Mouse (Mus musculus): ENCODE measurements at regions not wholly inside any gene's neighbourhood (a gene's known extent, or its start where the extent isn't known, plus 50 kb on each side); places are given as distances from the start of the nearest gene placed in this dataset.

DNA sequence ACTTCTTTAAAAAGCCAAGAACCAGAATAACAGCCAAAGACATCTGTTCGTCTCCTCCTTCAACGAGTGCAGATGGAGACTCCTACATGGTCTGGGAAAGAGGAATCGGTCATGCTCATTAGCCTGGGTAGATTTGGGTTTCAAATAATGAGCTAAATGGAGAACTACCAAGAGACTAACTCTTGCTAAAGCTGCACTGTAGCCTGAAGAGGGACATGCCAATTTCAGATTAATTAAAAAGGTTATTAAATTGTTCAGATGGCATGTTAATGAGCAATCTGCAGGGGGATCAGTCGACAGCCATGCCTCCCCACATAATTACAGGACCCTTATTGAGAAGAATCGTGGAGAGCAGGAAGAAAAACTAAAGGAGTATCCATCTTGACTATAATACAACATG is 386.1 kb downstream of the Nedd1 start:
- no peak for DNase-seq (ENCODE audit: low spot score)

DNA sequence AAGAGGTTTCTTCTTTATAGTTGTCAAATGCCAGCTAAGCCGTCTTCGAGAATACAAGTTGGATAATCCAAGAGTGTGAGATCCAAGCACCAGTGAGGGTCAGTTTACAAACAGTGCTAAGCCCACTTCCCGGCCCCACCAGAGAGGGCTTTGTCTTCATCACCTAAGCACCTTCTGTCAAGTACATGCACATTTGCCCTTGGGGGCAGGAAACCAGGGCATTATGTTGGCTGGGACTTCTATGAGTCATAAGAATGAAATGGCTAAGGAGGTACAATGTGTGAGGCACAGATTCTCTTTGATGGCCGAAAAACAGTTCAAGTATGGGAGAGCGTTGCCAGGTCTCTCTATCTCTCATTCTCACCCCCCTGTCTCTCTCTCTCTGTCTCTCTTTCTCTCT is 387.1 kb downstream of the Nedd1 start:
- DNase-seq (ENCODE audit: low spot score): no peak

DNA sequence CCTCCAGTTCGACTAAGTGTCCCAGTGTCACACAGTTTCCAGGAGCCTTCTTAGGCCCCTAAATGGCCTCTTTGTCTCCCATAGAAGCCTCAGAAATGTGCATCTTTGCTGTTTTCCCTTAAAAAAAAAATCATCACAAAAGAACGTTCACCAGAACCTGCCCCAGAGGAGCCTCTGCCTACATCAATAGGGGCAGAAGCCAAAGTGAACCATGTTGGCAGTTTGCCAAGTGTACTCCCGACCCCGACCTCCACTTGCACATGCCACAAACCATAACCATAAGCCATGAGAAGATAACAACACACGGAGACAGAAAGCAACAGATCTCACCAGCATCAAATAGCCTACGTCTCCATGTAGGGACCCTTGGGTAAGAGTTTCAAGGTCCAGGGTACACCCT is 388.4 kb downstream of the Nedd1 start:
- no peak for DNase-seq (ENCODE audit: low spot score)

DNA sequence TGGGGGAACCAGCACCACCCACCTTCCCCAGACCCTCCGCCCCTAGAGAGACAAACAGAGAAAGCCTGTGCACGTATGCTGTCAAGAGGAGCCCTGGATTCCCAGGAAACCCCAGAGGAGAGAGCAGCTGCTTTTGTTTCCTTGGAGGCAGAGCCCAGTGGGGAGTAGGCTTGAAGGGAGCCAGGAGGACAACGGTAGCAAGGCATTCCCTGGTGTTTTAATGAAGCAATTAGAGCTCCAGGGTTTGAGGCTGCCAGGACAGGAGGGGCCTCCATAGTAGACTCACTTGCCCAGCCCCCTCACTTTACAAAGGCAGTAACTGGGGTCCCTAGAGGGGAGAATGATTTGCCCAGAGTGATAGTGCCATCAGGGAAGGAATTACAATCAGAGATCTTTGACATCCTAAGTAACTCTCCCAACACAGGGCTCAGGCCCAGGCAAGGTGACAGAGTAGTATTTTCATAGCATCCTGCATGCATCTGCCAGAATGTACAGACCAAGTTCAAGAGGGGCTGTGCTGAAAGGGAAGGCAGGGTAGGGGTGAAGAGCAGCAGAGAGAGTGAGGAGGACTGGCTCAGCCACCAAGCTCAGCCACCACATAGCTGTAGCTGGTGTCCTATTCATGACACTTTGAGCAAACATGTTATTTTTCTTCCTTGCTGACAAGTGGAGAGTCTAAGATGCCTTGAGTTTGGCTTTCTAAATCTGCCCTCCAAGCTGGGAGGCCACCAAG is 389.0 kb downstream of the Nedd1 start:
- no peak for DNase-seq (ENCODE audit: low spot score)

DNA sequence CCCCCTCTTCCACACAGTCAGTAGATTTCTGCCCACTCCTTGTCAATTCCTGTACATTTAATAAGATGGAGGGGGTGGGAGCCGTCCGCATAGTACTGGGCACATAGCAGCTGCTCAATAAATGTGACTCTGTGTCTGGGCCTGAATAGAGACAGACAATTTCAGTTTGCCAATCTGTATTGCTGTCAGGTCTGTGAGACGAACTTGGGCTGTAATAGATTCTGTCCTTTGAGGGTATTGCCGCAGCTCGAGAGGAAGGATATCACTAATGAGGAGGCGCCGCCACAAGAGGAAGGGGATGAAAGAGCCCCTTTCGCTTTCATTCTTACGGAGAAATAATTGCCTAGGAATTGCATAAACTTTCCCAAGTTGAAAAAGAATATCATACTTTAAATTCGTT is 392.1 kb downstream of the Nedd1 start:
- no peak for DNase-seq (ENCODE audit: low spot score)

DNA sequence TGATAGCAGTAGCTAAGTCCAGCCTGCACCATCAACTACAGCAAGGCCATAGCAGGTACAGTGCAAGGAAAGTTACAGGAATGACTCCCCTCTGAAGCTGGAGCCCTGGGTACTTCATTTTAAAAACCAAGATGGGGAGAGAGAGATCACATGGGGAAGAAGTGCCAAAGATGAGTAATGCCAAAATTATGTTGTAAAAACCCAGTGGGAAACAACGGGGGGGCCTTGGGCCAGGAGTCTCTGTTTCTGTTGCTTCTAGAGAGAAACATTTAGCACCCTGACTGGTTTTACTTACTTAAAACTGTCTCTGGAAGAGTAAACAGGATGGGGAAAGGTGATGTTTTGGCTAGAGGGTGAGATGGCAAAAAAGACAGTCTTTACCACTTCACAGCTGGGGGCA is 392.6 kb downstream of the Nedd1 start:
- no peak for DNase-seq (ENCODE audit: low spot score)

DNA sequence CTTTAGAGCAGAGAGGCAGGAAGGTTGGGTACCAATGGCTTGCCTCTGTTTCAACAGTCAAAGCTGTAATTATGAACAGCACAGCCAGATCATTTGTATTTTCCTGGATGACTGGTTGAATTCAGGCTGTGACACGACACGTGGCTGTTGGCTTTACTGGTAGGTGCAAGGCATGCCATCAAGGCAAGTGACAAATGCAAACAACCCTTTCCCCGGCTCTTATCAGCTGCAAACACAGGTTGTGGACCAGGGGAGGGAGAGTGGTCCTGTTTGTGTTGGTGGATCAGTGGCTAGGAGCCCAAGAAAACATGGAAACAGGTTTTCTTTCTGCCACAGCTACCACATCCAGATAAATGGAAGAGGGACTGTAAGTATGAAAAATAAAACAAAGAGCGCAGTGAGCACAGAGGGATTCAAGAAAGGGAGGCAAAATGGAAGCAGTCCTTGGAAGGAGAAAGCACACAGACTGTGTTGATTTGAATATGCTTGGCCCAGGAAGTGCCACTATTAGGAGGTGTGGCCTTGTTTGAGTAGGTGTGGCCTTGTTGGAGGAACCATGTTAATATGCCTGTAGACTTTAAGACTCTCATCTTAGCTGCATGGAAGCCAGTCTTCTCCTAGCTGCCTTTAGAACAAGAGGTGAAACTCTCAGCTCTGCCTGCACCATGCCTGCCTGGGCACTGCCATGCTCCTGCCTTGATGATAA is 396.8 kb downstream of the Nedd1 start:
- no peak for DNase-seq (ENCODE audit: low spot score)

DNA sequence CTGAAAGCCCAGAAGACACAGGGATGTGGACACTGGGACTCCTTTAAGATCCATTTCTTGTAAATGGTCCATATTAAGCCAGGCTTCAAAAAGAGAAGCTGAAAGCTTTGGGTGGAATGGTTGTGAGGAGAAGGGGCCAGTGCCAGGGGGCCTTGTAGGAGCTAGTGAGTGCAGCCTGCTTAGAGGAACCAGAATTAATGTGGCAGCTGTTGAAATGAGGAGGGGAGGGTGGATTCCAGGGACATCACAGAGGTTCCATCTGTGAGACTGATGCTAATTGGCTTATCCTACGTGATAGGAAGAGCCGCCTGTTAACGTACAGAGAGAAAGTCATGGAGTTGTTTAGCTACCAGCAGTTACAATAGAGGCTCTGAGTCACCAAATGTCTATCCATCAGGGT is 407.6 kb downstream of the Nedd1 start:
- DNase-seq (ENCODE audit: low spot score): no peak

DNA sequence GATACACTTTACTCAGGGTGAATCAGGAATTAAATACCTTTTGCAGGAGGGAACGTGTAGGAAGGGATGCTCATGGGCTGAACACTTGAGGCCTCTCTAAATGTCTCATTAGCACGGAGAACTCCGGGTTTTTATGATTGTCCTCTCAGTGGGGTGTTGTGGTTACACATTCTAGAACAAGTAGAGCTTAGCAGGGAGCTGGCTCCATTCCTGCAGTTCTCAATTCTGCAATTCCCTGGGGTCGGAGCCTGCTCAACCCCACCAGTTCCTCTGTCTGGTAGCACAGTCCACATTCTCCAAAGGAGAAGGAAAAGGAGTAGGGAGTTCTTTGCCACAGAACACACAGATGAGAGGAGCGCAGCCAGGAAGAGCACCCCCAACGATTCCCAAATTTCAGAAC is 409.9 kb downstream of the Nedd1 start:
- DNase-seq (ENCODE audit: low spot score): no peak

DNA sequence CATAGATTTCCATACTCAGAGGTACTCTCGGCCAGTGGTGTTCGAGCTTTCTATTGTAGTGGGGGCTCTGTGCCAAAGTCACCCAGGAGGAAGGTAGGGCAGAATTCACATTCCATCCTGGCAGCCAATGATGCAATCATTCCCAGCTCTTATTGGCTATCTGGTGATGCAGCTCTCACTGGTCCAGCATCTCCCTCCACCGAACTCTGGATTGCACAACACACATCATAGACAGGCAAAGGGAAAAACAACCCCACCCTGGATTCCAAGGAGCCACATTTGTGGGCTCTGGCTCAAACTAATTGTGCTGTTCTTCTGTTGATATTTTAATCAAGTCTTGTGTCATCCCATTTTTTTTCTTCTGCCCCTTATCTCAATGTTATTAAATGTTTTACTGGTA is 413.6 kb downstream of the Nedd1 start:
- DNase-seq (ENCODE audit: low spot score): peak; percentile 7

DNA sequence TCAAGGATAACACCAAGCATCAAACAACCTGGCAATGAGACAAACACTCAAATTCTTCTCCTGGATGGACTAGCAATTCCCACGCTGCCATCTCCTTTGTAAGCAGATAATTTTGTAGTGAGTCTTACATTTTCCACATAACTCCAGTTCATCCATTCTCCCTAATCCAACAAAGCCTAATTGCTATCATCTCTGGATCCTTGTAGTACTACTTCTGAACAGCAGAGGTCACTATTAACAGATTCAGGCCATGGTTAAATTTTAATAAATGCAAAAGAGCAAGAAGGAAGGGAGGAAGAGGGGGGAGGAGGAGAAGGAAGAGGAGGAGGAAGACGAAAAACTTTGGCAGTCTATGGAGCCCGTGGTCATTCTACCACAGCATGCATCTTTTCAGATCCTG is 414.4 kb downstream of the Nedd1 start:
- DNase-seq (ENCODE audit: low spot score): peak; percentile 33

DNA sequence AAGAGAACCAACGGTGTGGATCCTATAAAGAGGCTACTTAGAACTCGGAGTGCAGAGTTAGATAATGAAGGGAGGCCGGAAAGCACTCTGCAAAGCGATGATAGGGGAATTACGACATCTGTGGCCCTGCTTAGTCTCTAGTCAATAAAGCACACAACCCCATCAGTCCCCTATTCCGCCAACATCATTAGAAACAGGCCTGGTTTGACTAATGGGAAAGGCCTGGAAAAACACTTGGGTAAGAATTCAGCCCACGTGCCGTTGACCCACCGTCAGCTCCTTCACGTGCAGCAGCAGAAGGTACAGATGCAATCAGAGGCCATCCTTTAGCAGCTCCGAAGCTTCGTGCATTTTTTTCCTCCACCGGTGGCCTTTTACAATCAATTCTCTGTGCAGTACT is 423.5 kb downstream of the Nedd1 start:
- DNase-seq (ENCODE audit: low spot score): no peak

DNA sequence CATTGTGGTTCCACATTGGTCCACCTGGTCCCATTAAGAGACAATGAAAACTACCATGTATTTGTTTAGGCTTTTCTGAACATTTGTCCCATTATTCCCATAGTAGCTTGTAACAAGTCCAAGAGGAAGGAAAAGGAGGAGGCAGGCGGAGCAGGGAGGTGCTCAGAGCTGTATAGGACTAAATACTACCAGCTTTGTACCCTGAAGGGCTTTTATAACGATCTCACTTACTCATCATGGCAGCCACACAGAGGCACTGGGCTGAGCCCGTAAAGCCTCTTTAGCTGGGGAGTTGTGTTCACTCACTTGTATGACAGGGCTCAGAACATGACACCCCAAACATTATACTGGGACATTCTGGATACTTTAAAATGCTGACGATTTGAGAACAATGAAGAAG is 425.4 kb downstream of the Nedd1 start:
- no peak for DNase-seq (ENCODE audit: low spot score)

DNA sequence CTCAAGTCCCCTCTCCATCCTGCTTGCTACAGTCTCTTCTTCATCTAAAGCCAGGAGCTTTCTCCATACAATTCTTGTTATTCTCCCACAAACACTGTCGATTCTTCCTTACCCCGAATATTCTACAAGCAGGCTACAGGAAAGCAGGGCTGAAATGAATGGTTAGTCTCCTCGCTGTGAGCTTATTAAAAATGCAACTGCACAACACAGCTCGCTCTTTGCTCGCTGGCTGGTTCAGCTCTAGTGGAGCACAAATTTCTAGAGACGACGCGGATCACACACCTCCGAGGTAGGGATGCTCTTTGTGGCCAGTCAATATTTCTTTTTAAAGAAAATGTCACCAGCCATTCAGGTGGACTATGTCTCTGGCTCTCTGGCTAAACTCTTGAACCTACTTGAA is 425.9 kb downstream of the Nedd1 start:
- no peak for DNase-seq (ENCODE audit: low spot score)

DNA sequence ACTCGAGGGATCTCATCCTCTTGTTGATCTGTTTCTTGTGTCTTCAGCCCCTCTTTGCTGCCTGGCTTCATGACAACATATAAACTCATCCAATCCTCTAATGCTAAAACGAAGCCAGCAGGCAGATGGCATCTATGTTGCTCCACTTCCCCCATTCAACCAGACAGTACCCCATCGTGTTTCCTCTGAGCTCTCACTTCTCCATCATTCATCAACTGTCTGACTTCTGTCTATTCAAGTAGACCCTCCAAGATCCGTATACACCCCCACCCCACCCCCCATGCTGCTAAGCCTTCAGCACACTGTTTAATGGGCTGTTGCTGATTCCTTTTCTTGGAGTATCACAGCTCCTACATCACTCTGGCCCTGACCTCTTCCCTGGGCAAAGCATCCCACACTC is 429.0 kb downstream of the Nedd1 start:
- no peak for DNase-seq (ENCODE audit: low spot score)

DNA sequence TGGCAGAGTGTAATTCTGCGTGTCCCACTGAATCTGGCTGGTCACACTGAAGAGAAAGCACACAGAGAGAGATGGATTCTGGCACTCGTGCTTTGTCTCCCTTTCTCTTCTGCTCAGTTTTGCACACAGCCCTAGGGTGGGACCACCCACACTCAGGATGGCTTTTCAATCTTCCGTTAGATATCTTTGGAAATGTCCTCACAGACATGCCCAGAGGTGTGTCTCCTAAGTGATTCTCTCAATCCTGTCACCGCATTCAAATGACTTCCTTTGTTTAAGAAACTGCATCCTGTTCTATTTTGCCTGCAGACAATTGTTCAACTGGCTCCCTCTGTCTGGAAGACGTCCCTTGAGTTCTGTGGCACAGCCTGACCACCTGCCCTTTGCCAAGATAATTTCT is 433.0 kb downstream of the Nedd1 start:
- no peak for DNase-seq (ENCODE audit: low spot score)

DNA sequence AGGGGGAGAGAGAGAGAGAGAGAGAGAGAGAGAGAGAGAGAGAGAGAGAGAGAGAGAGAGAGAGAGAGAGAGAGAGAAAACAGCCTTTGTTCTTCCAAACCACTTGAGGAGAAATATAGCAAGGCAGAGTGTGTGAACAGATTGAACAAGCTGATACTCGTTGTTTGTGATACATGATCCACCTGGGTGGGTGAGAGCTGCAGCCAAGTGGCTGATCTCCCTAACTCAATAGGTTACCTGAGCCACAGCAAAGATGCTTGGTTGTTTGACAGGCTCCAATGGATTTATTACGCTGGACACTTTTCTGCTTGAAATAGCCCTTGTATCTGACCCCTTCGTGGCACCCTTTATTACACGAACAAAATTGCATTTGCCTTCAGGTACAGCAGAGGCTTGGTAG is 438.0 kb downstream of the Nedd1 start:
- no peak for DNase-seq (ENCODE audit: low spot score)

DNA sequence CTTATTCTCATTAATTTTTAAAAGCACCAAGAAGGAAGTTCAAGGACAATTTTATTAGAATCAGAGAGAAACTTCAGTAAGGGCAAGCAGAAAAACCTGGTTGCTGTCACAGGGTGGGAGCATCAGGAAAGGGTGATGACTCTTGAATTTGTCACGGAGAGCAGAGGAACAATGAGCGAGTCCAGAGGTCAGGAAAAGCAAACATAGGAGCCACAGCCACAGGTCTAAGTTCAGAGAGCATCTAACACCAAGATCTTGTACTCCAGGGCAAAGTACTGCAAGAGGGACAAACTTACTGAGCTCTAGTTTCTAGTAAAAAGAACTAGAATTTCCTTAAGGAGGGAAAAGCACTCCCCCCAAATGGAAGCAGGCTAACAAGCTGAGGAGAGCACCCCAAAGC is 444.2 kb downstream of the Nedd1 start:
- no peak for DNase-seq (ENCODE audit: low spot score)

DNA sequence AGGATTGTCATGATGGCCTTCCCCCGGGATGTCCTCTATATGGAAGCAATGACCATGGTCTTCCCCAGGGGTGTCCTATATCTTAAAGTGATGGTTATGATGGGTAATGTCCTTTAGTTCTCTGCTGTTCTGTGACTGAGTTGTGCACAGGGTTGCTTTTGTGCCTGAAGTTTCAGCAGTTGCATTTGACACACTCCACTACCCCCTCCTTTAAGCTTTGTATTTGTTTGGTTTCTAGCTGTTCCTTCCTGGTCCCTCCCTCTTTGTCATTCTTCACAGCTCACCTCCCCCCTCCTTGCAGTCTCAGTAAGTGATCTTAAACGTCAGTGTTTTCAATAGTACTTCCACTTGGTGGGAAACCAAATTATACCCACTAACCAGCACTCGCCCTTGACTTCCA is 464.4 kb downstream of the Nedd1 start:
- no peak for DNase-seq (ENCODE audit: low spot score)

DNA sequence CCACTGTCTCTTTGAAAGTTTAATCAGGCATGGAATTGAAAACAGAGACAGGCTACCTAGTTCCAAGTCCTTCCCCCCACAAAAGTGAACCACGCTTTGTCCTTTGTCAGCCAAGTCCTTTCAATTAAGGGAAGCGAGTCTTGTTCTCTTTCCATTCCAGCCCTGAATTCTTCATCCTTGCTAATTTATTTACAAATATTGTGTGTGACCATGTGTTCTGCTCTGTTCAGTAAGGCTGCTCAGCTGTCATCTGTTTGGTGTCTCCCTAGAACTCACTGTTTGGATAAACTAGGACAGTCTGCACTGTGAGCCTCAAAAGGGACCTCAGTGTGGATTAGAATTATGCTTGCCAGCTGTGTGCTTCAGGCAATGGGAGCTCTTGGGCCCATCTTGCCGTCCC is 473.6 kb downstream of the Nedd1 start:
- no peak for DNase-seq (ENCODE audit: low spot score)

DNA sequence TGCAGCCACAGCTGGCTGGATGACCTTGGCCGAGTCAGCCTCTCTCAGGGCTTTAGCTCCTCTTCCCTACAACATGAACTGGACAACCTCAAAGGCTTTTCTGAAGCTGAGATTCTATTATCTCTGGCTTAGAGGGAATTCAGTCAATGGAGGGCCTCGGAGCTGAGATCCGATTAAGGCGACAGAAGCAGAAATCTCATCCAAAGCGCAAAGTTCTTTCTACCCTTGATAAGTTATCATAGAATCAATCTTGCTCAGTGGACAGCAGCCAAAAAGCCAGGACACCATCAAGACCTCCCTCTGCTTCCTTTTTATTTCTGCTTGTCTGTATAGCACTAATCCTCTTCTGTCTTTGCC is 474.8 kb downstream of the Nedd1 start:
- no peak for DNase-seq (ENCODE audit: low spot score)

DNA sequence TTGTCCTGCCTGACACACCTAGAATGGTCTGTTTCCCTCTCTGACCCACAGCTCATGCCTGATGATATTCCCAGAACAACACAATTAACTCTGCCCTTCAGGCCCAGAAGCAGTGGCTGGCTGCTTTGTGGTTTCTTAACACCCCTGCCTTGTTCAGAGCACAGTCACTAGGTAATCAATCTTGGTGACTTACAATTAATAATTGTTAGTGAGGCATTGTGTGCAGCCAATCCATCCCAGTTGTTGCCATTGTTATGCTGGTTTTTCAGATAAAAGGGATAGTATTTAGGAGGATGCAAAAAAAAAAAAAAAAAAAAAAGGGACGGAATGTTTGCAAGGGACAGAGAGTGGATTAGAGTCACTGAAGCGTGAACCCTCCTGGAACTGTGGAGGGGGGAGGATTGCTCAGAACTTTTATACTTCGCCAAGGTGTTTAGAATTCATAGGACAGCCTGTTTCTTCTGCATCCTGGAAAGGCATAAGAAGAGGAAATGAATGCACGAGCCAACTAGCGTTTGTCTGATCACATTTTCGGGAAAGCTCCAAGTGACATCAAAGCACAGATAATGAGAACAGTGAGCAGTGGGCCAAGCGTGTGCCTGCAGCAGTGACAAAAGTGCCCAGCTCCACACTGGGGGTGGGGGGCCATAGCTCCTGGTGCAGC is 475.3 kb downstream of the Nedd1 start:
- DNase-seq (ENCODE audit: low spot score): no peak

DNA sequence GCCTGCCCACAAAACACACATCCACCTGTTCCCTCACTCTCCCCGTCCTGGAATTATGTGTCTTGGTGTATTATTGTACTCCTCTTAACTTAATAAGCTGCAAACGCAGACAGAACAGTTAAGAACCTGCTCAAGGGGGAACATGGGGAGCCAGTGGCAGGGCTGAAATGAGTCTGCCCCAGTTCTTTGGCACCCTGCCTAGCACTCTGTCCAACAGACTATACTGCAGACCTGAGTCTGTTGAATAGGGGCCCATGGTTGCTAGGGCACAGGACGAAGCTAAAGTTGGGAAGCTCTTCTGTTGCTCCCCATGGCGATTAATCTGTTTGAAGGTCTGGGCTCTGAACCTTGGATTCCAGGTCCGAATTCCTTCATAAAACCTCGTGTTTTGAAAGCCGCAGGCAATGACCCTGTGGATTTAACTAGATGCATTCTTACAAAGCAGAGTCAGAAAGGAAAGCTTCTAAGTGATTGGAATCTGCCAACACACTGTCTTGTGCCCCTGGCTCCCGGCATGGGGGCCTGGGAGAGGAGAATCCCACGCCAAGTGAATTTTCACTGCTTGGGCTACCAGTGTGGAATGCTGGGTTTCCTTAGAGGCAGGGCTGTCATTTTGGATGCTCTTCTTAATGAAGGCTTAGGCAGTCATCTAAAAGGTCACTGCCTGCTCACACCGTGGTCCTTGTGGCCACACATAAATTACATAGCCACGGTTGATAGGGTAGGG is 479.3 kb downstream of the Nedd1 start:
- no peak for DNase-seq (ENCODE audit: low spot score)
